Mouse (Mus musculus) cerebellum, postnatal 25 days (tissue): ENCODE measurements at regions not wholly inside any gene's neighbourhood (a gene's known extent, or its start where the extent isn't known, plus 50 kb on each side); places are given as distances from the start of the nearest gene placed in this dataset.
"Not testable (repeated sequence)": the region's sequence is repeated elsewhere in the genome, so short reads cannot be mapped to it uniquely, and the experiment has no call there.

ENCODE experiments used
- DNase-seq, 2 experiments: peaks; one replicate each; pipeline ENCODE4 v3.0.0; 2021; ENCODE audit warnings: mixed read lengths in 2 of 2

DNA sequence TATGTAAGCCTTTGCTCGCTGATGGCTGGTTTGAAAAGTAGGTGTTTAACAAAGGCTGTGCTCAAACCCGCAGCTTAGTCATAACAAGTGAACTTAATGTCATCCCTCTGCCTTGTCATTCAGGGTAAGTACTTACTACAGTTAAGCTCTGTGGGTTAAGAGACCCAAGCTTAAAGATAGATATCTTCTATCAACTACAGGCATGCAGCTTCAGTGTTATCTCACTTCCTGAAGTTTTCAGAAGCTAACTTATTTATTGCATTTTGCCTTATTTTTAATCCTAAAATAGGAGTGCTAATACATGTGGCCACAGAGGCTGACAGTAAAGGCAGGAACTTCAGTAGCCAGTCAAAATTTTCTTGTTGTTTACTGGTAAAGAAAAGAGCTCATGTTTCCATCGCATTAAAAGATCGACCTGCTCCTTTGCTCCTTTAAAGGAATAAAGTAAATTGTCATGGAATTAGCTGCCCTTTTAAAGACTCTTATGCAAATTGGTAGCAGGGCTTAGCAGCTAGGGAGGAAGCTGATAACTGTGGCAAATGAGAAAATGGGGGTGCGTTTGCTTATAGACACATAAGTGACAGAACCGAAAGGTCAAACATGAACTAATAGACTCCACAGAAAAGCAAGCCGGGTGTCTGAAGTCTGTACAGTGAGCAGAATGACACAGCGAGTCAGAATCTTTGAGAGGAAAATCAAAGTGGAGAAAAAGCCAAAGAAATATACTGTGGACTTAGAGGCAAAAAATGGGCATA is 55.9 kb upstream of the Inpp4b start:
- no peak for DNase-seq

DNA sequence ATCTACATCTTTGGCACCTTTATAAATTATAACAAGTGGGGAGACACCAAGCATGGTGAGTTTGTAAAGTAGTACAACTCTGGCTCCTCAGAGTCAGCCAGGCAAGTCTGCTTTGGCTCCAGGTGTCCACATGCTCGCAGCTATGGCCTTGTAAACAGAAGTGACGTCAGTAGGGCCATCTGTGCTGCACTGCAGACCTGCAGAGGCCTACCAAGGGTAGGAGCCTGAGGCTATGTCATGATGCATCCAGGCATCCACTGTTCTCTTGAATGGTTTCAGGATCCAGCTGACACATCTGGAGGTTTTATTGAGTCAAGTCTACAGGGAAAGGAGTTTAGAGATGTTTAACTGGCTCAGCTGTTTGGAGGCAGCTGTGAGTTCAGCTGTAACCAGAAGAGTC is 82.3 kb upstream of the Inpp4b start:
- DNase-seq, result no peak

DNA sequence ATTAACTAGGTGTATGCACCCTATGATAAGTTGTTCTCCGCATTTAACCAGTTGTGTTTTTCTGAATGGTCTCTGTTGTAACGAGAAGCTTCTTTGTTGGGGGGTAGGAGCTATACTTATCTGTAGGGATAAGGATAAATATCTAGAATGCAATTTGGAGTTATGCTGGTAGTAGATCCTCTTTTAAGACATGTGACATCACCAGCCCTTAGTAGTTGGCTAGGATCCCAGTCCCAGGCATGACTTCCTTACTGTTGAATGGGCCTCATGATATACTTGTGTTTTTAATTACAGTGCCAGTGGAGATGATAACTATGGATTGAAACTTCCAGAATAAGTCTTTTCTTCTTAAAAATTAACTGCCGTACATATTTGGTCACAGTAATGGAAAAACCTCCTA is 118.5 kb upstream of the Inpp4b start:
- no peak for DNase-seq

DNA sequence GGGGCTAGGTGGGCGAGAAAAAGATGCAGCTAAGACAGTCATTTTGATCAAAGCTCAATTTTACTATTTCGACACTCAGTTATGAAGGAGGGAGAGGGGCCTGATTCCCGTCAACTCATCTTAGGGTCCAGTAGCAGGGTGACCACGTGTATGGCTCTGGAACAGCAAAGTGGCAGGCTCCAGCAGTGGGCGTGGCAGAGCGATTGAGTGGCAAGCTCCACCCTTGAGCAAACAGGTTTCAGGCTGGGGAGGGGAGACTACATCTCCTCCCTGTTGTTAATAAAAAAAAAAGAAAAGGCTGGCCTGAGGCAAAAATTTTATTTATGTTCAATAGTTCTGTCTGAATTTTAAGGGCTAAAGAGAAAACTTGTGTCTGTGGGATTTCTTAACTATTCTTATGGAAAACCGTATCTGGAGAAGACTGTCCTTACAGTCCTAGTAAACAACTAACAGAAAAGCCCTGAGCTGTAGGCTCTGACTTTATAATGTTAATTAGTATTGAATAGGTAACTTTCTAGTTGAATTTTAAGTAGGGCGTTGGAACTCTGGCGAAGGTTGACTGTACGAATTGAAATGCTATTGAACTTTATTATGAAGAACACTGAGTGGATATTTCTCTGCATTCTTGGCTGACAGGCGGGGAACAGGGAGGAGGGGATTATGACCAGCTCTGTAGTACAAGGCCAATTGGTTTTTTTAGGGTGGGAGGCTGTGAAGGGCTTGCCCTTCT is 155.1 kb upstream of the Inpp4b start:
- not testable (repeated sequence) for DNase-seq

DNA sequence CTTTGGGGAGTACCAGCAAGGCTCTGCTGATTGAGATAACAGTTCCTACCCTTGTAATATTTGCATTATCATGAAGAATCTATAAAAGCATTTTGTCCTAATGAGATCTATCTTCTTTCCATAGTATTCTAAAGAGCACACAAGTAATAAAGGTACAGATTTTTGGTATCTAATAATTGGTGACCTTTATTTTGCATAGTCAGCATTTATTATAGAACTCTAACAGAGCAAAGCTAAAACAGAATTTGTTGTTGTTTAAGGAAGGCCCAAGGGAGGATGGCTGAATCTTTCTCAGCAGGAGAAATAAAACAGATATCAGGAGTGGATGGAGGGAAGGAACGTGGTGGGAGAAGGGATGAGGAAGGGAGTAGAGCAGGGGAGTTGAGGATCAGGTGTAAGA is 160.8 kb upstream of the Usp38 start:
- no peak for DNase-seq

DNA sequence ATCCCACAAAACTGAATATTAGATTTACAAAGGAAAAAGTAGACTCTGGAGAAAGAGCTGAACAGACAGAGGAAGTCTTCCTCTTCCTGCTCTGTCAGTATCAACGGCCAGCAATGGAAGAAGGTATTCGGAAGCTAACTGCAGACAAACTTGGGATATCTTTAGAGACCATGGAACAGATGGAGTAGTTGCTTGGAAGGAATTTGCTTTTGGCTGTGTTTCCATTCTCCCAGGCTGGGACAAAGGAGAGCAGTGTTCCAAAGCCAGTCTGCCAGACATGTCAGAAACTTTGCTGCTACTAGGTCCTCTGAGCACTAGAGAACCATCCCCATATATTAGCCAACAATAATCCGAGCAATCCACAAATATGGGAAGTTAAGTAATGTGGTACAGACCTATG is 132.5 kb upstream of the Usp38 start:
- no peak for DNase-seq

DNA sequence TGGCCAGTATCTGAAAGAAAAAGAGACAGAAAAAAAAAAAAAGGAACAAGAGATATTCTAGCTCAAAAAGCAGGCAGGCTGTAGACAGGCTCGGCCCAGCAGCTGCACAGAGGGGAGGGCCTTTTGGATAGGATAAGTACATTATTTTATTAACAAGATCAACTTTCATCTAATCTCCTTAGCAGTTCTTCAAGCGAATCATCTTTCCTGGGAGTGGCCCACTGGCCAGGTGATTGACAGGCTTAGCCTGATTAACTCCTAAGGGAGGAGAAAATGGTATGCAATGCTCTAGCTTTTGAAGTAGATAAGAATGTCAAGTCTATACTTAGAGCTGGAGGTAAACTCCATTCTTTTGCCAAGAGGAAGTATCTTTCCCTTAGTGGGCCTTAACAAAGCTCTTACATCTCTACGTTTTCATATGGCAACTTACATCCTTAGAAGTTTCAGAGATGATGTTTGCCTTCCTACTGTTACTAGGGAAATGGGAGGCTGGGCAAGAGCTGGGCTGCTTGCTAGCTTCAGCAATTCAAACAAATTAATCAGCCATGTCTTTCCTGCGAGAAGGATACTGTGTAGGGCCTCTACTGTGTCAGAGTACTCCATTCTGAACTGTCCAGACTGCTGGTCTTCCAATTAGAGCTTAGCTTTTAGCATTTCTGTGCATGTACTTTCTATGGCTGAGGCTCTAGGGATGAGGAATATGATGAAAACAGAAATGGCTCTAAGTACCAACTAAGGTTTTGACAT is 92.2 kb upstream of the Usp38 start:
- DNase-seq, result no peak

DNA sequence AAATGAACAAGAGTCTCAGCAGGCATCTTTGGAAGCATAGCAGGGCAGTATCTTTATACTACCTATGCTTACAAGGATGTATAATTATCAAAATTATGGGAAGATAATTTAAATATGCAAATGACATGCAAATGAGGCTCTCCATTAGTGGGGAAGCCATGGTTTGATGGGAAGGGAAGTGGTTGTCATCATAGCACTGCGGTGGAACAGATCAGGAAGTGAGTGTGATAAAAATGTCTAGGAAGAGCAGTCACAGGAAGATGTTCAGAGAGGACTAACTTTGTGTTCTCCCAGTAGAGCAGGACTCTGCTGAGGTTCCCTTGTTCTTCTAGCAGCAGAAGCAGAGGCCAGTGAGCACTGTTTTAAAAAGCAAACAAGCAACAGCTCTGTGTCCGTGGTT is 84.2 kb upstream of the Usp38 start:
- no peak for DNase-seq

DNA sequence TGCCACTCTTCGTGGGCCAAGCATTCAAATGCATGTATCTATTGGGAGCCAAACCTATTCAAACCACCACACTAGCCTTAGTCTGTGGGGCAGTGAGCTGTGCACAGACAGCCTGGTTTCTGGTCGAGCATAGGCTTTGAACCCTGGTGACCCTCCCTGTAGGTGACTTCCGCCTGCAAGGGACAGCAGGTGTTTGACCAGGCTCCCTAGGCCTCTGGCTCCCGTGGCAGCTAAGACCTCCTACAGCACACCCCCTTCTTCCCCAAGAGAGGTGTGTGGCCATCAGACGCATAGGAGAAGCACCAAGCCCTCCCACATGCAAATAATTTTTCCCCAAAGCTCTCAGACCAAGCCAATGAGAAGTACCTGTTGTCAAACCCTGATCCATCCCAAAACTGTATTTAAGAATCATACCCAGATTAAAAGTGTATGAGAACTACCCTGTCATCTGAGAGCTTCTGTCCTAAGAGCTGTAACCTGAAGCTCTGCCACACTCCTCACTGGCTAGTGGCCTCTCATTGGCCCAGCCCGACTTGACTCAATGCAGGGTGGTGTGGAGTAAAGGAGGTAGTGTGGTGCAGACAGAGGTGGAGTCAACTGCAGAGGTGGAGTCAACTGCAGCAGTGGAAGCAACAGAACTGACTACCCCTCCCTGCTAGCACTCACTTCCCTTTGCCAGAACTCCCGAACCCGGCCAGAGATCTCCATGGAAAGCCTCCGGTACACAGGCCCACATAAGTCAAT is 82.5 kb upstream of the Usp38 start:
- no peak for DNase-seq

DNA sequence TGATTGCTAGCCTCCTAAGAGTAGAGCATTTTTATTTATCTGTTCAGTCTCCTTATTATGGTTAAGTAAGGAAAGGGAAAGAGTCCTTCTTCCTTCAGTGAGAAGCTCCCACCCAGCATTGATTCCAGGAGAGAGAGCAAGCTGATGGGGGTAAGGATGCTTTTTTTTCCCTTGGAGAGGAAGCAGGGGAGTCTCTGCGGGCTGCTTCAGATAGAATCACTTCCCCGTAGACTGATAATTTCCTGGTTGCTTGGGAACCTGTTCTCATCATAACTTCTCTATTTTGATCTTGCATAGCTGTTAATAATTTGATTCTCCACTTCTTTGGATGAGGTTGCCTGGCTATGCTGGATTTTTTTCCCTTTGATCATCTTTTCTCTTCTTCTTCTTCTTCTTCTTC is 80.5 kb upstream of the Usp38 start:
- DNase-seq, result no peak

DNA sequence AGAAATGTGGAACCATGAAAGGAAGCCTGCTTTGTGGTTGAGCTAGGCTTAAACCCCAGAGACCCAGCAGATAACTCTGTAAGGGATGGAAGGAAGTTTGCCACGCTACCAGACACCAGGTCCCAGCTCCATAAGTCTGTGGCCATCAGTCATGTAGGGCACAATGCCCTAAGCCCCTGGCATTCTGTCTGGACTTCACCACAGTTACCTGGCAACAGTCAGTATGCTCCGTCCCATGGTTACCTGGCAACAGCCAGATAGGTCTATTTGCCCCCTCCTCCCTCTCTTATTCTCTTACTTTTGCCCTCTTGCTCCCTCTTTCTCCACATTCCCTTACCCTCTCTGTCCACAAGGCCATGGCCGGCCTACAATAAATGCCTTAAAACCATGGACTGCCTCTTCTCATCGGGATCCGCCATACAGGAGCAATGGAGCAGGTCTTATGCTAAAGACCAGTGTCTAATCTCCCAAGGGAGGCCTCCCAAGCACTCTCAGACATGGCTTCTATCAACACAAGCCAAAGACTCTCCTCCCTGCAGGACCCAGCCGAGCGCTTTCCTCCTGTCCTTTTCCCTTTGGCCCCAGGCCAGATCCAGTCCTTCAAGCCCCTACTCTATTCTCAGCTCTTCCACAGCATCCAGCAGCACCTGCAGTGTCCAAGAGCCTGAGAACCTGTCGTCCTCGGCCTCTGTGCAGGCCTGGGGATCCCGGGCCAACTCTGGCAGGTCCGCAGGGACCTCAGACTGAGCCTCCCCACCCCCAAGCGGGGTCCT is 66.3 kb upstream of the Usp38 start:
- DNase-seq, result peak; percentile 9 to 21

DNA sequence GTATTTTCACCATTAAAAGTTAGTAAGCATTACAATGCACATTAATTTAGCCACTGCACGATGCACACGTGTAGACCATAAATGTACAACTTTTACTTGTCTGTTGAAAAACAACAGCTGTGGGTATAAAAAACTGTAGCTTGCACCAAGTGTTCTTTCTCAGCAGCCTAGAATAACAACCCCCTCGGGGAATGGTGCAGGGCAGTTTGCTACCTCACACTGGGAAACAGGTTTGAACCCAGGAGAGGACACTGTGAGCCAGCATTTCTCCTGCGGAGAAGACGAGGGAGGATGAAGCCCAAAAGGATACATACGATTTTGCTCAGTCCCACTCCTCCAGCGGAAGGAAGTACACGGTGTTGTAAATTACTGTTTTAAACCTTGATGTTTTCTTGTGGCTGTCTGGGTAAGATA is 65.2 kb upstream of the Usp38 start:
- no peak for DNase-seq

DNA sequence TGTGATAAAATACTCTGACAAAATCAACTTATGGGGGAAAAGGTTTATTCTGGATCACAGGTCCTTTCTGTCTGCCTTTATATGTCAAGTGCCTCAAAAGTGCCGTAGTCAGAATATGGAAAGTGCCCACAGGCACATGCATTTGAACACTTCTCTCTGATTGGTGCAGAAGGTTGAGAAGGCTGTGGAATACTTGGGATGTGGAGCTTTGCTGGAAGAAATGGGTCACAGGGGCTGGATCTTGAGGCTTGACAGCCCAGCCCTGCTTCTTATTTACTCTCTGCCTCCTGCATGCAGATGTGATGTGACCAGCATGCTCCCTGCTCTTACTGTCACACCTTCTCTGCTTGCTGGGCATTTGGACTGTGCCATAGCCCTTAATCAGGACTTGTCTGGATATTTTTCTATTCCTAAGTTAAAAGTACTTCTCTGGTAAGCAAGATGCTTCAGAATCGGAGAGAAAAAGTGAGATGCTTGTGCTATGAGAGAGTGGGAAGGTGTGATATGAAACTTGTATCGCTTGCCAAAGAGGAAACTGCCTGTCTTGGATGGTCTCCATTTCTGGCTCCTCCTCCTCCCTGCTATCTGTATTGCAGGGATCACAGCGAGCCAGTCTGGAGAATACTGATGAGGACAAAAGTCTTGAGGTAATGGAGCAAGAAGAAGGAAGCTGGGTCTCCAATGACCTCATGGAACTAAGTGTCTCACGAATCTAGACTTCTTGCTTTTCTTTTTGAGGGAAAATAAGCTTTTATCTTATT is 54.5 kb upstream of the Usp38 start:
- no peak for DNase-seq

DNA sequence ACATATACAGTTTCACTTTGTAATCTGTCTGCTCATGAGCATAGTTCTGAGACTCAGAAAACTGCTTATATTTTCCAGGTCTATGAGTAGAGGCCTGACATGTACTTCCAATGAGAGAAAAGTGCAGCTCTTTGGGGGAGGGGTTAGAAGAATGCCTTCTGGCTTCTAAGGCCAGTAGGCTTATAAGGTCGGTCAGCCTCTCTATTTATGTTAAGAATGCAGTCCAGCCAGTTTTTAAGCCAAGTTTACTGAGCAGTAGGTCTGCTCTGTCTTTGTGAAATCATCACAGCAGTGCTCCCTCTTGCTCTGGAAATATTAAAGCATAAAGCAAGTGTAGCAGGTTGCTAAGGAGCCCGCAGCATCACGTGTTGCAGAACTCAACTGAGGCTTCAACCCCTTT is 53.8 kb upstream of the Usp38 start:
- no peak for DNase-seq

DNA sequence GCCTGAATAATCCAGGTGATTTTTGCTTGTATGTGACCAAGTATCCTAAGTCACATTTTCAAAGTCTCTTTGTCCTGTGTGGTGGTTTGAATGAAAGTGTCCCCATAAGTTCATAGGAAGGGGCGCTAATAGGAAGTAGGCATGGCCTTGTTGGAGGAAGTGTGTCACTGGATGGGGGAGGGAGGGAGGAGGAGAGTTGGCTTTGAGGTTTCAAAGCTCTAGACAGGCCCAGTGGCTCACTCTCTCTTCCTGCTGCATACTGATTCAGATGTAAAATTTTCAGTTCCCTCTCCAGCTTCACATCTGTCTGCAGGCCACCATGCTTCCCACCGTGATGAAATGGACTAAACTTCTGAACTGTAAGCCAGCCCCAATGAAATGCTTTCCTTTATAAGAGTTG is 52.0 kb upstream of the Usp38 start:
- no peak for DNase-seq
